8 mouse cellular contexts compared by ENCODE assay signal in the genomic region with DNA sequence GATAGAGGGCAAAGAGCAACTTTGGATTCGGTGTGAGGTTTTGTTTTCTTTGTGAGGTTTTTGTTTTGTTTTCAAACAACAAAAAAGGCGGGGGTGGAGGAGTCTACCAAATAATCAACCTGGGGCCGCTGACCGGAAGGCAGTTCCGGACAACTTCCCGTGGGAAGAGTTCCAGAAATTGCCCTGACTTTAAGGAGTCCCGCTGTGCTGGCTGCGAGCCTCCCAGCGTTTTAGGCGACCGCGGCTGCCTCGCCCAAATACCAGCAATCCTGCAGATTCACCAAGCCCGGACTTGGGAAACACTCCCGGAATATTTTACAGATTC. TPM values are rescaled to one million over a fixed set of nuclear protein-coding genes. Genes with fewer than 3 reads are reported as not detected.
DNase-seq lines count a peak whose midpoint lies in the region; ATAC-seq and TF ChIP-seq lines count a peak whose summit lies in the region.

No protein-coding gene starts in this region.

- WGBS in forebrain, postnatal 0 days, result 1% methylated on average over 15 of the region's 15 CpGs
- WGBS in intestine, embryonic 15.5 days, result under 1% methylated on average over 15 of the region's 15 CpGs
- WGBS in liver, postnatal 0 days (ENCODE audit: insufficient replicate concordance), result 3% methylated on average over 15 of the region's 15 CpGs
- WGBS in stomach, embryonic 15.5 days, result under 1% methylated on average over 15 of the region's 15 CpGs

- peaks cover 21% of the 10 kb centered on the region for H3K27me3 ChIP-seq in forebrain, postnatal 0 days (ENCODE audit: insufficient read depth, low read length)
- peaks cover 39% of the 10 kb centered on the region for H3K27me3 ChIP-seq in intestine, embryonic 15.5 days (replicated peaks)
- peaks cover 10% of the 10 kb centered on the region; the same call in 1 of the 2 replicates for H3K27me3 ChIP-seq in liver, postnatal 0 days (ENCODE audit: insufficient read depth, low read length)
- peaks cover 39% of the 10 kb centered on the region for H3K27me3 ChIP-seq in stomach, embryonic 15.5 days (replicated peaks)

- peaks cover 3% of the 10 kb centered on the region; the same call in 1 of the 2 replicates for H3K4me1 ChIP-seq in forebrain, postnatal 0 days (ENCODE audit: insufficient read depth)
- peaks cover 13% of the 10 kb centered on the region for H3K4me1 ChIP-seq in intestine, embryonic 15.5 days (replicated peaks)
- peaks cover 10% of the 10 kb centered on the region; the same call in 1 of the 2 replicates for H3K4me1 ChIP-seq in liver, postnatal 0 days (ENCODE audit: insufficient read depth)
- peaks cover 10% of the 10 kb centered on the region; the same call in 1 of the 2 replicates for H3K4me1 ChIP-seq in stomach, embryonic 15.5 days

- H3K9me3 ChIP-seq in forebrain, postnatal 0 days (ENCODE audit: low read length), result no peaks in the 10 kb centered on the region
- H3K9me3 ChIP-seq in intestine, embryonic 15.5 days, result no peaks in the 10 kb centered on the region
- H3K9me3 ChIP-seq in liver, postnatal 0 days (ENCODE audit: low read length), result no peaks in the 10 kb centered on the region
- H3K9me3 ChIP-seq in stomach, embryonic 15.5 days, result no peaks in the 10 kb centered on the region

- TF ChIP-seq CTCF in forebrain, postnatal 0 days (IDR thresholded peaks at IDR 0.05; ENCODE audit: low read depth), result no peak
- no peak for TF ChIP-seq CTCF in liver, postnatal 0 days (IDR thresholded peaks at IDR 0.05; ENCODE audit: low read depth)

- DNase-seq in cerebellum, postnatal 14 days, result peak; percentile 53 to 58
- peak; percentile 44 for DNase-seq in adipocyte (ENCODE audit: low spot score)
- peak; percentile 32 for DNase-seq in forebrain, postnatal 0 days
- DNase-seq in liver, postnatal 0 days, result peak; percentile 35
- no peak for DNase-seq in layer of hippocampus, adult 11-12 months (ENCODE audit: low spot score)

- H3K4me2 ChIP-seq in forebrain, postnatal 0 days (ENCODE audit: low read depth), result peak overlapping the region; percentile 83
- H3K4me2 ChIP-seq in intestine, embryonic 15.5 days (replicated peaks), result peak overlapping the region; percentile 91
- peak overlapping the region; percentile 94 for H3K4me2 ChIP-seq in liver, postnatal 0 days (ENCODE audit: low read depth, low read length)
- H3K4me2 ChIP-seq in stomach, embryonic 15.5 days, result peak overlapping the region; percentile 96

- no peak for TF ChIP-seq EP300 in liver, postnatal 0 days (IDR thresholded peaks at IDR 0.05; ENCODE audit: low read depth)

- H3K27ac ChIP-seq in forebrain, postnatal 0 days (ENCODE audit: low read depth, low read length), result no peak overlapping the region
- H3K27ac ChIP-seq in intestine, embryonic 15.5 days, result no peak overlapping the region
- no peak overlapping the region for H3K27ac ChIP-seq in liver, postnatal 0 days (ENCODE audit: low read depth)
- no peak overlapping the region for H3K27ac ChIP-seq in stomach, embryonic 15.5 days

- H3K4me3 ChIP-seq in forebrain, postnatal 0 days (ENCODE audit: low read depth, low read length), result peak overlapping the region; percentile 38
- H3K4me3 ChIP-seq in intestine, embryonic 15.5 days (replicated peaks), result peak overlapping the region; percentile 40
- peak overlapping the region; percentile 54 for H3K4me3 ChIP-seq in liver, postnatal 0 days (ENCODE audit: low read depth, low read length)
- peak overlapping the region; percentile 49 for H3K4me3 ChIP-seq in stomach, embryonic 15.5 days (replicated peaks)

- no peak for ATAC-seq in cerebellum, adult (ENCODE audit: insufficient number of reproducible peaks, low FRiP score, low TSS enrichment)
- no peak for ATAC-seq in forebrain, postnatal 0 days
- 0 out of 2 replicates have a peak, but pooled peaks have one; percentile 13 for ATAC-seq in intestine, embryonic 15.5 days
- ATAC-seq in liver, postnatal 0 days, result peak; percentile 18; the same call in 1 of the 2 replicates
- ATAC-seq in stomach, embryonic 15.5 days (ENCODE audit: insufficient read depth, low FRiP score, low read depth), result no peak

- H3K36me3 ChIP-seq in forebrain, postnatal 0 days (ENCODE audit: insufficient read depth), result no peaks in the 10 kb centered on the region
- H3K36me3 ChIP-seq in intestine, embryonic 15.5 days, result no peaks in the 10 kb centered on the region
- no peaks in the 10 kb centered on the region for H3K36me3 ChIP-seq in liver, postnatal 0 days (replicated peaks; ENCODE audit: insufficient read depth, low read length)
- no peaks in the 10 kb centered on the region for H3K36me3 ChIP-seq in stomach, embryonic 15.5 days

- H3K9ac ChIP-seq in forebrain, postnatal 0 days, result no peak overlapping the region; the same call in 1 of the 2 replicates
- H3K9ac ChIP-seq in intestine, embryonic 15.5 days, result peak overlapping the region; percentile 2
- H3K9ac ChIP-seq in liver, postnatal 0 days (replicated peaks), result peak overlapping the region; percentile 32
- H3K9ac ChIP-seq in stomach, embryonic 15.5 days, result peak overlapping the region; percentile 3; the same call in 1 of the 2 replicates

RNA-seq across cellular contexts. Expression of gene Rnf220, which starts 13.0 kb away (rescaled TPM):
- 160 and 185 TPM in 2 replicates for total RNA-seq in forebrain, postnatal 0 days (2014; rRNA removed)
- 123 and 140 TPM in 2 replicates for polyA plus RNA-seq in forebrain, postnatal 0 days (2015; fragmentation: Nextera tagmentation; extraction: Ambion mirVana)
- 60.0 and 63.9 TPM in 2 replicates for polyA plus RNA-seq in intestine, embryonic 15.5 days (2015; fragmentation: Nextera tagmentation; extraction: Ambion mirVana)
- polyA plus RNA-seq in liver, postnatal 0 days (2015; fragmentation: Nextera tagmentation; extraction: Ambion mirVana), result 17.3 and 18.7 TPM in 2 replicates
- polyA plus RNA-seq in stomach, embryonic 15.5 days (2015; fragmentation: Nextera tagmentation; extraction: Ambion mirVana), result 65.2 and 66.2 TPM in 2 replicates

Comparison
In these comparisons a context has a peak if more than half of its experiments do, and no peak if none do; other contexts are left out.
1. ATAC-seq: peak in intestine, embryonic 15.5 days (single experiment) and liver, postnatal 0 days (single experiment); none in cerebellum, adult (single experiment), forebrain, postnatal 0 days (single experiment) and stomach, embryonic 15.5 days (single experiment).
2. Peak in every context shown above with its lines, with median percentiles within 50 percentile points of each other: H3K4me2 ChIP-seq and H3K4me3 ChIP-seq.